Mouse (Mus musculus): ENCODE results near the gene Noct. TPM values are rescaled to one million over a fixed set of nuclear protein-coding genes. Genes with fewer than 3 reads are reported as not detected.

The Noct gene
- polyA plus RNA-seq, 1 experiment from 2014 or later: 10.0 TPM

Small RNAs within 50 kb of the gene (microRNA-seq; reads per million reads assigned to microRNA genes)
- gene Gm24282 (ENCODE audit: borderline number of aligned reads): not detected

Other genes with a start within 250 kb of the Noct start
- gene Elf2, start 116.2 kb downstream of the Noct start, polyA plus RNA-seq (2014; fragmentation: Nextera tagmentation; extraction: Ambion mirVana): 55.3 and 56.8 TPM in 2 replicates
- gene Mgarp, start 172.3 kb downstream of the Noct start, polyA plus RNA-seq (2014; fragmentation: Nextera tagmentation; extraction: Ambion mirVana): 2.5 and 5.2 TPM in 2 replicates
- gene Ndufc1, start 184.5 kb downstream of the Noct start, polyA plus RNA-seq (2014; fragmentation: Nextera tagmentation; extraction: Ambion mirVana): 663 and 761 TPM in 2 replicates
- 34.5 and 34.8 TPM in 2 replicates for gene Naa15, start 190.7 kb downstream of the Noct start, polyA plus RNA-seq (2014; fragmentation: Nextera tagmentation; extraction: Ambion mirVana)